Mouse (Mus musculus): ENCODE results near the gene Bmp7.

GRCm38 (mm10) chr2:172839317-172839980 lies 100.7 kb downstream of the Bmp7 start:
- TF ChIP-seq CTCF (IDR thresholded peaks at IDR 0.05; ENCODE audit: extremely low read depth, insufficient read length, insufficient replicate concordance, low read depth, low read length) (no peak), POLR2A (IDR thresholded peaks at IDR 0.05; ENCODE audit: low read depth, low read length) (no peak)

All from small intestine, adult 2 months (tissue).